Mouse (Mus musculus): ENCODE data around the gene Eddm3b. TPM values are rescaled to one million over a fixed set of nuclear protein-coding genes. Genes with fewer than 3 reads are reported as not detected.

Gene Eddm3b
- polyA plus RNA-seq (2016; fragmentation: Nextera tagmentation; extraction: Ambion mirVana), result not detected in 2 replicates

DNA sequence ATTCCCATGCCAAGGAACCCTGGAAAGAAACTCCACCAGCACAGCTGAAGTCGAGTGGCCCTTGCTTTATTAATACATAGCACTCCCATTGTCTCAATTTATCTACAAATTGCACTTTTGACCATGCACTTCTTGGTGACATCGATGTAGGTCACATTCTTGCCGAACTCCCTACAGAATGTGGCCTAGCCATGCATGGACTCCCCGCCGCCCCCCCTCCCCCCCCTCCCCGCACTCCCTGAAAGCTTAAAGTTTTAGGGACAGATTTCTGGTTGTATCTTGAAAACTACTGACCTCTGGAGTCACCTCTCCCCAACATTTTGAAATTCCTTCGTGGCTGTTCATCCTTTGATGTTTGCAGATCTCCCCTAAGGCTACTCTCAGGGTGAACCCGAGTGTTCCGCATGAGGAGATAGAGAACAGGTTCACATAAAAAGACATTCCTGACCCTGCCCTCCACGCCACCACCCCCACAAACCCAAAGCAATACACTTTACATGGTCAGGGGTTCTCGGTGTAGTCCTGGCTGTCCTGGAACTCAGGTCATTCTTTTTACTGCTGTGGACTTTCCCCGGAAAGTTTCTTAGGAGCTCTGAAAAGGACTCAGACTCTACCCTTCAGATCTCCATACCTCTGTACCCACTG, at the start of gene Eddm3b:
TSS of gene Eddm3b (plus strand) at position 511 of the 645 bp plus-strand sequence.
- Histone ChIP-seq H3K9me3 (no peaks in the 10 kb centered on the region), H3K4me1 (no peaks in the 10 kb centered on the region), H3K4me2 (replicated peaks) (no peak within 1 kb of the TSS), H3K4me3 (no peak within 1 kb of the TSS), H3K36me3 (no peaks in the 10 kb centered on the region), H3K9ac (no peak within 1 kb of the TSS), H3K27ac (no peak within 1 kb of the TSS), H3K27me3 (no peaks in the 10 kb centered on the region)
- 36% methylated on average over 12 of the region's 12 CpGs for WGBS
- no peak for ATAC-seq (ENCODE audit: insufficient number of reproducible peaks, insufficient read depth, low FRiP score, low TSS enrichment)

DNA sequence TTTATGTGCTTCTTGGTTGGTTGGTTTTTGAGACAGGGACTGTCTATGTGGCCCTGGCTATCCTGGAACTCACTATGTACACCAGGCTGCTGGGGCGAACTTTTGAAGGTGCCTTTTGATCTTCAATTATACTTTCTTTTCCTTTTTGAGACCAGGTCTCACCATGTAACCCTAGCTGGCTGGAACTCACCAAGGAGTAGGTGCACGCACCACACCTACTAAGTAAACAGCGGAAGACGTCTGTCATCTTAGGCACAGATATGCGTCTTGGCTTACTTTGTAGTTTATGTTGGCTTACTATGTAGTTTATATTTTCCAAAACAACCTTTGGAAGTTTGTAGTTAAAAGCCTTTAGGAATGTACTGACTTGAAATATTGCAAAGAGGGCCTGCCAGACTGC, 45.3 kb upstream of the Eddm3b start:
- Histone ChIP-seq H3K27ac (no peak overlapping the region), H3K27me3 (no peaks in the 10 kb centered on the region), H3K4me3 (no peak overlapping the region), H3K9ac (no peak overlapping the region), H3K4me2 (replicated peaks) (no peak overlapping the region), H3K36me3 (no peaks in the 10 kb centered on the region), H3K4me1 (0 out of 2 replicates have a peak, but pooled peaks cover 3% of the 10 kb centered on the region), H3K9me3 (no peaks in the 10 kb centered on the region)
- ATAC-seq (ENCODE audit: insufficient number of reproducible peaks, insufficient read depth, low FRiP score, low TSS enrichment), result no peak
- 83% methylated on average over 5 of the region's 5 CpGs for WGBS

DNA sequence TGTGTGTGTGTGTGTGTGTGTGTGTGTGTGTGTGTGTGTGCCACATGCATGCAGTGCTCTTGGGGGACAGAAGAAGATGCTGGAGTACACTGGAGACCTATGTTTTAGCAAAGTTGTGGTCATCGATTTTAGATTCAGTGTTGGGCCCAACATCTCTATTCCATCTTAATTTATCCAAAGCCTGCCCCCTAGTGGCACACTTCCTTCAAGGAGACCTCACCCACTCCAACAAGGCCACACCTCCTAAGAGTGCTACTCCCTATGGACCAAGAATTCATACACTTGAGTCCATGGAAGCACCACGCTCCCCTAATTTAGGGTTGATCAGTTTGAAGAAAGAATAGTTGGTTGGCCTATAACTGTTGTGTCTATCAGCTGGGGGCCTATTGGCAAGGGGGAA, 44.6 kb upstream of the Eddm3b start:
- no peak overlapping the region for H3K9ac ChIP-seq
- H3K27ac ChIP-seq, result no peak overlapping the region
- WGBS, result 86% methylated on average over 2 of the region's 2 CpGs
- 0 out of 2 replicates have a peak, but pooled peaks cover 3% of the 10 kb centered on the region for H3K4me1 ChIP-seq
- H3K27me3 ChIP-seq, result no peaks in the 10 kb centered on the region
- H3K4me2 ChIP-seq (replicated peaks), result no peak overlapping the region
- H3K36me3 ChIP-seq, result no peaks in the 10 kb centered on the region
- ATAC-seq (ENCODE audit: insufficient number of reproducible peaks, insufficient read depth, low FRiP score, low TSS enrichment), result no peak
- H3K9me3 ChIP-seq, result no peaks in the 10 kb centered on the region
- no peak overlapping the region for H3K4me3 ChIP-seq

DNA sequence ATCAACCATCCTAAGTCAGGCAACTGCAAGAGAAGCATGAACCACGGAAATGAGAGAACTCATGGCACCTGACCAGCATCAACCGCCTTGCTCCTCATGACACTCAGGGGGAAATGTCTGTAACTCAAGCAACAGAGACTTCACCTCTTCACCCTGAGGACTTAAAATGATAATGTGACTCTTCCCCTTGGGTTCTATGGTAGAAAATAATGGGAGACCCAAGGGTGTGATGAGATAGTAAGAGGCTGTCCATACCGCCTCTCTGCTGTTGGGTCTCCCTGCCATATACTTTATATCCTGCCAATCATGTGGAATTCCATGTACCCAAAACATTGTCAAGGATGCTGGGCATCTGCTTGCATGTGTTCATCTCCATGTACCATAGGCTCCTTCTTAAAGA, 39.9 kb upstream of the Eddm3b start, which contains the start of gene Olfr750:
TSS of gene Olfr750 (minus strand) at position 101 of the 400 bp plus-strand sequence.
- H3K4me2 ChIP-seq (replicated peaks), result no peak within 1 kb of the TSS
- H3K9ac ChIP-seq, result no peak within 1 kb of the TSS
- no peak within 1 kb of the TSS for H3K4me3 ChIP-seq
- no peak for ATAC-seq (ENCODE audit: insufficient number of reproducible peaks, insufficient read depth, low FRiP score, low TSS enrichment)
- H3K27me3 ChIP-seq, result no peaks in the 10 kb centered on the region
- H3K9me3 ChIP-seq, result no peaks in the 10 kb centered on the region
- no peaks in the 10 kb centered on the region for H3K36me3 ChIP-seq
- H3K4me1 ChIP-seq, result no peaks in the 10 kb centered on the region
- WGBS, result 77% methylated on average over 3 of the region's 3 CpGs
- no peak within 1 kb of the TSS for H3K27ac ChIP-seq

DNA sequence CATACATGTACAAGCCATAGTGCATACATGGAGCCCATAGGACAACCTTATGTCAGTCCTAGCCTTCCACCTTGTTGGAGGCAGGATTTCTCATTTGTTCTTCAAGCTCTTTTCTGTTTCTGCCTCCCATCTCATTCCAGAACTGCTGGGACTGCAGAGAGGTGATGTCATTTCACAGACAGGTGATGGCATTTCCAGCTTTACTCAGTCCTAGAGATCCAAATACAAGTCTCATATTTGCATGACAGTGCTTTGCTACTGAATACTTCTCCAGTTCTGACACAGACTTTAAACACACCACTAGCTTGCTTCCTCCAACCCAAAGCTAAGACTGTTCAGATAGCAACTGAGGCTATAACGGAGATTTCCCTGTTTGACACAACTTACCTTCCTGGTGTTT, 35.0 kb upstream of the Eddm3b start:
- no peak for ATAC-seq (ENCODE audit: insufficient number of reproducible peaks, insufficient read depth, low FRiP score, low TSS enrichment)
- Histone ChIP-seq H3K27me3 (0 out of 2 replicates have a peak, but pooled peaks cover 7% of the 10 kb centered on the region), H3K36me3 (no peaks in the 10 kb centered on the region), H3K9me3 (no peaks in the 10 kb centered on the region), H3K4me3 (no peak overlapping the region), H3K27ac (no peak overlapping the region), H3K9ac (no peak overlapping the region), H3K4me1 (no peaks in the 10 kb centered on the region), H3K4me2 (replicated peaks) (no peak overlapping the region)
- WGBS, result 88% methylated on average over 1 of the region's 1 CpGs

DNA sequence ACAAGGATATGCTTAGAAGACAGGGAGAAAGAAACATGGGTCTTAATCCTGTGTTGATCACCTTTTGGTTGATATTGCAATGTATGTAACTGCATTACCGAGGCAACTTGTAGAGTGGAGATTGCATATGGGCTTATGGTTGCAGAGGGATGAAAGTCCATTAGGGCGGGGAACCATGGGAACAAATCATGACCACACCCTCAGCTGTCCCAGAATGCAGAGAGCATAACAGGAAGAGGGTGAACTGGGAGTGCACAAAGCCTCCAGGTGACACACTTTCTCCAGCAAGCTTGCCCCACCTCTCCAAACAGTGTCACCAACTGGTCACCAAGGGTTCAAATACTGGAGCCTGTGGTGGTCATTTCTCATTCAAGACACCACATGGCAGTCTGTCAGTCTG, 33.2 kb upstream of the Eddm3b start:
- no peak overlapping the region for H3K4me3 ChIP-seq
- no peak overlapping the region for H3K9ac ChIP-seq
- no peaks in the 10 kb centered on the region for H3K9me3 ChIP-seq
- no peak overlapping the region for H3K27ac ChIP-seq
- H3K36me3 ChIP-seq, result no peaks in the 10 kb centered on the region
- 86% methylated on average over 2 of the region's 2 CpGs for WGBS
- no peak for ATAC-seq (ENCODE audit: insufficient number of reproducible peaks, insufficient read depth, low FRiP score, low TSS enrichment)
- H3K27me3 ChIP-seq, result 0 out of 2 replicates have a peak, but pooled peaks cover 7% of the 10 kb centered on the region
- no peak overlapping the region for H3K4me2 ChIP-seq (replicated peaks)
- no peaks in the 10 kb centered on the region for H3K4me1 ChIP-seq

DNA sequence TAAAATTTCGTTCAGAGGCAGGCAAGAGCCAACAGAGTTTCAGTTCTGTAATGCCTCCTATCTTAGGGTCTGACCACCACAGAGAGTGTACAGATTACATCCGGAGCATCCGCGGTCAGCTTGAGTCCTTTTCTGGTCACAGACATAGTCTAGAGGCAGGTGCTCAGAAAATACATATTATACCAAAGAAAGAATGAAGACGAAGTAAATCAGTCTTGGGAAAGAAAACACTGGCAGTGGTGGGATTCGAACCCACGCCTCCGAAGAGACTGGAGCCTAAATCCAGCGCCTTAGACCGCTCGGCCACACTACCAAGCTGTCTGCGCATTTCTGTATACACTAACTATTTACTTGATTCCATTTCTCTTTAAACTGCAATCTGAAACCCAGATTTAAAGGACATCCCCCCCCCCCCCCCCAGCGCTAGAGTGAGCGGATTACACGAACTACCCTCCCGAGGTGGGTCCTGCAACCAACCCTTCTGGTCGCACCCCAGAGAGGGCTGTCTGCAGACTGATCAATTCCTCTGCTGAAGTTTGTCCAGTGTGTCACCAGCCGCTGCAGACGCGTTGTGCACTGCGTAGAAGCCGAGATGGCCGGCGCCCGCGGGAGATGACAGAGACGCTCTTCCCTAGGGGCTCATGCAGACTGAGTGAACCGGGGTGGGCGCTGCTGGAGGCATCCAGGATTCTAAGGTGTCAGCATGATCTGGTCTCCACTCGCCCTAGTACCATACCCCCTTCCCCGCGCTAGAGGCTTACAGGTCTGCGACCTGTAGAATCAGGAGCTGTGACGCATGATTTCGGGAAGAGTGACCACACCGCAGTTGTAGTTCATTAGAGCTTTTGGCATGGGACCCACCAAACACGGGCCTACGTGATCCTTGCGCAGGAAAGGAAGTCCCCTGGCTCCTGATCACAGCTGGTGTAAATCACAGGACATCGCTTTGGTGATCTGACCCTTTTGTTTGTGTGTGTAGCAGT, 31.3 kb upstream of the Eddm3b start:
- Histone ChIP-seq H3K27ac (no peak overlapping the region), H3K36me3 (no peaks in the 10 kb centered on the region), H3K4me2 (replicated peaks) (peak overlapping the region; percentile 78), H3K9me3 (no peaks in the 10 kb centered on the region), H3K9ac (peak overlapping the region; percentile 34), H3K27me3 (0 out of 2 replicates have a peak, but pooled peaks cover 7% of the 10 kb centered on the region), H3K4me1 (no peaks in the 10 kb centered on the region), H3K4me3 (peak overlapping the region; percentile 49)
- peak; percentile 66 for ATAC-seq (ENCODE audit: insufficient number of reproducible peaks, insufficient read depth, low FRiP score, low TSS enrichment)
- 2% methylated on average over 40 of the region's 40 CpGs for WGBS

DNA sequence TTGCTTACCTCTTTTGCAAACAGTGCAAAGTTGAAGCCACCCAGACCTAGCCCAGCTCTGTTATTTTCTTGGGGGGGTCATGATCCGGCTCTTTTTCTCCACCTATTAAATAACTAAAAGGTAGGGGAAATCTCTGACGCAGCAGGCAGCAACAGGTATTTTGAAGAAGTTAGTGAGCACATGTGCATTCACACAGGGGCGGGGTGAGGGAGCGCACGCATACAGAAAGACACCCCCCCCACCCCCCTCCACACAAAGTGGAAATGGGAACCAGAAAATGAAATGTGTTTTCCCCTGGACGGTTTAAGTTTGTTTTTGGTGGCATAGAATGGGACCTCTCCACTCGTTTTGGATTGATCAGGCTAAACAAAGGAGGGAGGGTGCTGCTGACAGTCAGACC, 30.4 kb upstream of the Eddm3b start:
- Histone ChIP-seq H3K9me3 (no peaks in the 10 kb centered on the region), H3K4me3 (peak overlapping the region; percentile 49), H3K9ac (no peak overlapping the region), H3K27ac (no peak overlapping the region), H3K27me3 (0 out of 2 replicates have a peak, but pooled peaks cover 7% of the 10 kb centered on the region), H3K36me3 (no peaks in the 10 kb centered on the region), H3K4me1 (no peaks in the 10 kb centered on the region), H3K4me2 (replicated peaks) (peak overlapping the region; percentile 78)
- WGBS, result 2% methylated on average over 7 of the region's 7 CpGs
- no peak for ATAC-seq (ENCODE audit: insufficient number of reproducible peaks, insufficient read depth, low FRiP score, low TSS enrichment)

DNA sequence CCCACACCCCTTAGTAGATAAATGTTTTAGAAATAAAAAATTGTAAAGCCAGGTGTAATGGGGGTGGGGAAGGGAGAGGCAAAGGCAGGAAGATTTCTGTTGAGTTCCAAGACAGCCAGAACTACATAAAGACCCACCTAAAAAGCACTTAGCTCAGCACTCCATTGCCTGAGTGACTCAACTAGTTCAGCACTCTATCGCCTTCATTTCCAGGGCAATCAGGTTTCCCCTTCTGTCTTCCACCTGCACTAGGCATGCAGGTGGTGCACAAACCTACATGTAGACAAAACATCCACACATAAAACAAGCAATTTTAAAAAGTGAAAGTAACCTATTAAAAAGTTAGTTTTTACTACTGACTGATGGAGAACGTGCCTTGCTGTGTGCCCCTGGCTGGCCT, 29.1 kb upstream of the Eddm3b start:
- Histone ChIP-seq H3K4me3 (no peak overlapping the region), H3K27ac (no peak overlapping the region), H3K4me2 (replicated peaks) (no peak overlapping the region), H3K36me3 (no peaks in the 10 kb centered on the region), H3K9ac (no peak overlapping the region), H3K9me3 (no peaks in the 10 kb centered on the region), H3K4me1 (no peaks in the 10 kb centered on the region), H3K27me3 (0 out of 2 replicates have a peak, but pooled peaks cover 7% of the 10 kb centered on the region)
- ATAC-seq (ENCODE audit: insufficient number of reproducible peaks, insufficient read depth, low FRiP score, low TSS enrichment), result no peak
- 79% methylated on average over 2 of the region's 2 CpGs for WGBS

DNA sequence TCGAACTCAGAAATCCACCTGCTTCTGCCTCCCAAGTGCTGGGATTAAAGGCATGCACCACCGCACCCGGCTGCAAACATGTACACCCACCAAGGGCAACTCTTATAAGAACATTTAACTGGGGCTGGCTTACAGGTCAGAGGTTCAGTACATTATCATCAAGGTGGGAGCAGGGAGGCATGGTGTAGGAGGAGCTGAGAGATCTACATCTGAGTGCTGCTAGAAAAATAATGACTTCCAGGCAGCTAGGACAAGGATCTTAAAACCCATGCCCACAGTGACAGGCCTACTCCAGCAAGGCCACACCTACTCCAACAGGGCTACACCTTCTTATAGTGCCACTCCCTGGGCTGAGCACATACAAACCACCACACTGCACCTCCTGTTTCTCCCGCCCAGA, 28.3 kb upstream of the Eddm3b start:
- 73% methylated on average over 4 of the region's 4 CpGs for WGBS
- no peak overlapping the region for H3K9ac ChIP-seq
- H3K4me1 ChIP-seq, result no peaks in the 10 kb centered on the region
- ATAC-seq (ENCODE audit: insufficient number of reproducible peaks, insufficient read depth, low FRiP score, low TSS enrichment), result no peak
- 0 out of 2 replicates have a peak, but pooled peaks cover 5% of the 10 kb centered on the region for H3K27me3 ChIP-seq
- H3K36me3 ChIP-seq, result no peaks in the 10 kb centered on the region
- H3K27ac ChIP-seq, result no peak overlapping the region
- no peaks in the 10 kb centered on the region for H3K9me3 ChIP-seq
- H3K4me3 ChIP-seq, result no peak overlapping the region
- no peak overlapping the region for H3K4me2 ChIP-seq (replicated peaks)

DNA sequence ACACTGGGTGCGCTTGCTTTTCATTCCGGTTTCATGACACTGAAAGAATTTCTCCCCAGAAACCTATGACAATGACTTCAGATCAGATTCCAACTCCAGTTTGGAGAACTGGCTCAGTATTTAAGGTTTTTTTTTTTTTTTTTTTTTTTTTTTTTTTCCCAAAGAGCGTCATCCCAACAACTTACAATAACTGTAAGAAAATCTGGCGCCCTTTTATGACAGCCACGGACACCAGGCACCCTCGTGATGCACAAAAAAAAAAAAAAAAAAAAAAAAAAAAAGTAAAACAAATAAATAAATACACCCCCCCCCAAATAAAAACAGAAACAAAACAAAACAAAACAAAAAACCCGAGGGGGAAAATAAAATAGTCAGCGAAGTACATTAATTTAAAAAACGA, 26.5 kb upstream of the Eddm3b start:
- ATAC-seq (ENCODE audit: insufficient number of reproducible peaks, insufficient read depth, low FRiP score, low TSS enrichment), result no peak
- Histone ChIP-seq H3K4me1 (no peaks in the 10 kb centered on the region), H3K36me3 (no peaks in the 10 kb centered on the region), H3K27ac (no peak overlapping the region), H3K4me3 (peak overlapping the region; percentile 72), H3K9ac (no peak overlapping the region), H3K27me3 (no peaks in the 10 kb centered on the region), H3K4me2 (replicated peaks) (peak overlapping the region; percentile 65), H3K9me3 (no peaks in the 10 kb centered on the region)
- 8% methylated on average over 9 of the region's 9 CpGs for WGBS
